Mouse (Mus musculus): Measurements from ENCODE around the gene 1700018B08Rik.

- TF ChIP-seq CTCF (IDR thresholded peaks at IDR 0.05; ENCODE audit: low read depth, low read length), result no peak
- TF ChIP-seq POLR2A (IDR thresholded peaks at IDR 0.05; ENCODE audit: extremely low read depth, insufficient read depth, low read length), result no peak
These were observed 26.7 kb upstream of the 1700018B08Rik start for GRCm38 (mm10) chr8:121570801-121571200.

All from liver, adult 2 months (tissue).